Mouse (Mus musculus) MEL (cell line): ENCODE measurements around the gene Gtf2h3. TPM values are rescaled to one million over a fixed set of nuclear protein-coding genes. Genes with fewer than 3 reads are reported as not detected.

ENCODE experiments used
- DNase-seq: peaks from one replicate; pipeline ENCODE4 v3.0.0; 2011; ENCODE audit warnings: low read depth, low spot score
- H3K27ac ChIP-seq: 2 replicates; pipeline ENCODE4 v1.5.1; 2012; ENCODE audit warnings: low read depth, mild to moderate bottlenecking, control low read depth, low read length, moderate library complexity; ENCODE audit not compliant: control insufficient read depth
- H3K27me3 ChIP-seq, 2 experiments: fragments of 150-350 bp in 1 of 2; sonication (generic) in 1 of 2; 2 replicates each; pipeline ENCODE4 v1.6.1; 2012; ENCODE audit warnings: low read length in 2 of 2, mild to moderate bottlenecking in 2 of 2, improper control_type of control experiment in 1 of 2, moderate library complexity in 1 of 2; ENCODE audit not compliant: insufficient read depth in 2 of 2, control insufficient read depth in 1 of 2
- H3K36me3 ChIP-seq, 2 experiments: 2 replicates each; pipeline ENCODE4 v1.6.1; 2012 to 2014; ENCODE audit warnings: low read length in 2 of 2, improper control_type of control experiment in 1 of 2, inconsistent platforms in 1 of 2, mild to moderate bottlenecking in 1 of 2; ENCODE audit not compliant: insufficient read depth in 2 of 2, control insufficient read depth in 1 of 2
- H3K4me1 ChIP-seq, 2 experiments: fragments of 150-350 bp in 1 of 2; sonication (generic) in 1 of 2; 2 replicates each; pipeline ENCODE4 v1.6.1; 2012; ENCODE audit warnings: low read length in 2 of 2, improper control_type of control experiment in 1 of 2, mild to moderate bottlenecking in 1 of 2; ENCODE audit not compliant: insufficient read depth in 2 of 2, control insufficient read depth in 1 of 2
- H3K4me3 ChIP-seq, 2 experiments: fragments of 150-350 bp in 1 of 2; sonication (generic) in 1 of 2; 2 replicates each; pipeline ENCODE4 v1.5.1; 2012; ENCODE audit warnings: low read depth in 2 of 2, low read length in 2 of 2, mild to moderate bottlenecking in 2 of 2, moderate library complexity in 2 of 2, control low read depth in 1 of 2, improper control_type of control experiment in 1 of 2; ENCODE audit not compliant: control insufficient read depth in 1 of 2, insufficient read depth in 1 of 2
- H3K79me2 ChIP-seq: 2 replicates; pipeline ENCODE4 v1.6.1; 2012; ENCODE audit warnings: mild to moderate bottlenecking, low read length, moderate library complexity; ENCODE audit not compliant: control insufficient read depth, poor library complexity, insufficient read depth
- H3K9ac ChIP-seq: 2 replicates; pipeline ENCODE4 v1.6.1; 2012; ENCODE audit warnings: low read depth, mild to moderate bottlenecking, control low read depth, low read length, moderate library complexity; ENCODE audit not compliant: control insufficient read depth, poor library complexity, severe bottlenecking
- H3K9me3 ChIP-seq: fragments of 150-350 bp; sonication (generic); replicated peaks from 2 replicates; pipeline ENCODE4 v1.6.1; 2012; ENCODE audit warnings: mild to moderate bottlenecking, low read length, improper control_type of control experiment, moderate library complexity; ENCODE audit not compliant: insufficient read depth
- BHLHE40 ChIP-seq: IDR thresholded peaks from 2 replicates; pipeline ENCODE4 v1.6.1; 2012; ENCODE audit warnings: low read depth, mild to moderate bottlenecking, inconsistent platforms, low read length, improper control_type of control experiment, borderline replicate concordance
- CHD1 ChIP-seq: IDR thresholded peaks from 2 replicates; pipeline ENCODE4 v1.6.1; 2012; ENCODE audit warnings: low read depth, mild to moderate bottlenecking, inconsistent platforms, low read length, improper control_type of control experiment
- E2F4 ChIP-seq: IDR thresholded peaks from 2 replicates; pipeline ENCODE4 v1.6.1; 2011; ENCODE audit warnings: low read depth, low read length, improper control_type of control experiment, borderline replicate concordance
- ETS1 ChIP-seq: IDR thresholded peaks from 2 replicates; pipeline ENCODE4 v1.6.1; 2012; ENCODE audit warnings: low read depth, mild to moderate bottlenecking, inconsistent platforms, low read length, improper control_type of control experiment, moderate library complexity
- GATA1 ChIP-seq: IDR thresholded peaks from 2 replicates; pipeline ENCODE4 v1.6.1; 2011; ENCODE audit warnings: low read depth, low read length, improper control_type of control experiment
- KAT2A ChIP-seq: conservative IDR thresholded peaks from 2 replicates; pipeline ENCODE4 v1.6.1; 2012; ENCODE audit warnings: low read depth, low read length, improper control_type of control experiment, inconsistent platforms
- MAFK ChIP-seq: IDR thresholded peaks from 2 replicates; pipeline ENCODE4 v1.6.1; 2011; ENCODE audit warnings: low read depth, mild to moderate bottlenecking, low read length, improper control_type of control experiment, borderline replicate concordance
- NELFE ChIP-seq: IDR thresholded peaks from 2 replicates; pipeline ENCODE4 v1.6.1; 2011; ENCODE audit warnings: low read depth, low read length, improper control_type of control experiment
- NRF1 ChIP-seq: IDR thresholded peaks from 2 replicates; pipeline ENCODE4 v1.6.1; 2014; ENCODE audit warnings: low read depth, mild to moderate bottlenecking, inconsistent platforms, low read length, improper control_type of control experiment, moderate library complexity; ENCODE audit not compliant: poor library complexity, insufficient read depth, severe bottlenecking
- POLR2AphosphoS5 ChIP-seq: IDR thresholded peaks from 2 replicates; pipeline ENCODE4 v1.6.1; 2012; ENCODE audit warnings: low read depth, borderline replicate concordance, mild to moderate bottlenecking, inconsistent platforms, low read length, moderate library complexity, mixed read lengths
- RAD21 ChIP-seq: IDR thresholded peaks from 2 replicates; pipeline ENCODE4 v1.6.1; 2011; ENCODE audit warnings: mild to moderate bottlenecking, low read depth, low read length, improper control_type of control experiment
- RCOR1 ChIP-seq: IDR thresholded peaks from 2 replicates; pipeline ENCODE4 v1.6.1; 2012; ENCODE audit warnings: low read depth, mild to moderate bottlenecking, inconsistent platforms, low read length, improper control_type of control experiment
- SIN3A ChIP-seq: IDR thresholded peaks from 2 replicates; pipeline ENCODE4 v1.6.1; 2012; ENCODE audit warnings: low read length, improper control_type of control experiment, inconsistent platforms
- UBTF ChIP-seq: IDR thresholded peaks from 2 replicates; pipeline ENCODE4 v1.6.1; 2012; ENCODE audit warnings: low read depth, mild to moderate bottlenecking, inconsistent platforms, low read length, improper control_type of control experiment, moderate library complexity, borderline replicate concordance; ENCODE audit not compliant: insufficient read depth
- USF2 ChIP-seq, 2 experiments: IDR thresholded peaks; 2 replicates each; pipeline ENCODE4 v1.6.1; 2011 to 2012; ENCODE audit warnings: improper control_type of control experiment in 2 of 2, low read length in 2 of 2, borderline replicate concordance in 1 of 2, inconsistent platforms in 1 of 2, low read depth in 1 of 2, mild to moderate bottlenecking in 1 of 2; ENCODE audit not compliant: insufficient read depth in 1 of 2
- ZMIZ1 ChIP-seq: IDR thresholded peaks from 2 replicates; pipeline ENCODE4 v1.6.1; 2012; ENCODE audit warnings: low read depth, mild to moderate bottlenecking, inconsistent platforms, low read length, improper control_type of control experiment, moderate library complexity
- polyA plus RNA-seq, 2 experiments: library from polyadenylated mRNA; stranded (reverse) in 1 of 2; unstranded in 1 of 2; fragments of >175 nt in 1 of 2; fragments of >200 nt in 1 of 2; gene quantifications; 2 replicates each; pipeline versions ENCODE4 v1.2.1 to v1.2.4; 2012; ENCODE audit warnings: low replicate concordance in 2 of 2, low read depth in 1 of 2; ENCODE audit not compliant: insufficient read length in 2 of 2, insufficient read depth in 1 of 2, missing spikeins in 1 of 2
- total RNA-seq: library from RNA; depleted of rRNA; stranded (reverse); fragments of 300-350 nt; gene quantifications from 2 replicates; pipeline ENCODE4 v1.2.3, GENCODE M21; 2012; rRNA removed

Gtf2h3 gene
- total and polyA plus RNA-seq, 3 experiments, result 86.1 to 116 TPM; not detected in 1

- Histone ChIP-seq H3K27me3 (no peaks in the 10 kb centered on the region), H3K27ac (no peak overlapping the region), H3K79me2 (peaks cover 4% of the 10 kb centered on the region; the same call in 1 of the 2 replicates), H3K36me3 (peaks cover 11 to 28% of the 10 kb centered on the region in 2 experiments), H3K4me1 (peaks cover 7 to 30% of the 10 kb centered on the region in 2 experiments), H3K9ac (no peak overlapping the region), H3K9me3 (no peaks in the 10 kb centered on the region), H3K4me3 (no peak overlapping the region)
- DNase-seq, result no peak
- no peak for TF ChIP-seq RCOR1
- no peak for TF ChIP-seq RAD21
- no peak for TF ChIP-seq ZMIZ1
- no peak for TF ChIP-seq NELFE
- TF ChIP-seq POLR2AphosphoS5, result no peak
- no peak for TF ChIP-seq KAT2A
- no peak for TF ChIP-seq SIN3A
- TF ChIP-seq NRF1, result no peak
- no peak for TF ChIP-seq BHLHE40
- TF ChIP-seq GATA1, result no peak
- no peak for TF ChIP-seq UBTF
- no peak for TF ChIP-seq CHD1
- no peak for TF ChIP-seq MAFK
Measured at GRCm38 (mm10) chr5:124636694-124637093, 57.8 kb downstream of the Gtf2h3 start.

DNA sequence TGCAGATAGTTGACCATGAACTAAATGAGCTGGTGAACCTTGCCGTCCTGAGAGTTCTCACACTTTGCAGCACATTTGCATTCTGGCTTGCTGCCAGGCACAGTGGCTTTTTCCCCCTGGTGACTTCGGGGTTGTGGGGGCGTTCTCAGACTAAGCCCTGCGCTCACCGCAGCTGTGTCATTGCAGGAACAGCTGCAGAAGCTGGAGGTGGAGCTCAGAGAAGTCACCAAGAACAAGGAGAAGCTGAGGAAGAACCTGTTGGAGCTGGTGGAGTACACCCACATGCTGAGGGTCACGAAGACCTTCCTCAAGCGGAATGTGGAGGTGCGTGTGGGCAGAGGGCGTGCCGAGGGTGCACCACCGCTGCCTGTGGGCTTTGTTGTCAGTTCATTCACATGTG, 58.4 kb downstream of the Gtf2h3 start:
- TF ChIP-seq ETS1 (peak; percentile 17; the same call in 1 of the 2 replicates), E2F4 (no peak)
- Histone ChIP-seq H3K4me1 (peaks cover 4 to 24% of the 10 kb centered on the region in 2 experiments), H3K4me3 (no peak overlapping the region), H3K9ac (no peak overlapping the region), H3K27ac (no peak overlapping the region), H3K36me3 (peaks cover 14 to 22% of the 10 kb centered on the region in 2 experiments), H3K9me3 (no peaks in the 10 kb centered on the region), H3K79me2 (peaks cover 4% of the 10 kb centered on the region; the same call in 1 of the 2 replicates), H3K27me3 (no peaks in the 10 kb centered on the region)
- peak; percentile 39 for DNase-seq

GRCm38 (mm10) chr5:124637836-124638235, 58.9 kb downstream of the Gtf2h3 start:
- TF ChIP-seq USF2 (IDR thresholded peaks at IDR 0.05; ENCODE audit: borderline replicate concordance in 1 of 2, insufficient read depth in 1 of 2, low read depth in 1 of 2, low read length in 2 of 2), result no peak
- TF ChIP-seq, all 39 proteins: peak for 0
- peaks cover 4% of the 10 kb centered on the region; the same call in 1 of the 2 replicates for H3K79me2 ChIP-seq
- no peak overlapping the region for H3K9ac ChIP-seq
- no peak overlapping the region for H3K27ac ChIP-seq
- DNase-seq, result no peak
- H3K27me3 ChIP-seq, result no peaks in the 10 kb centered on the region
- H3K4me1 ChIP-seq, result peaks cover 2 to 20% of the 10 kb centered on the region in 2 experiments
- peaks cover 15 to 16% of the 10 kb centered on the region in 2 experiments for H3K36me3 ChIP-seq
- no peaks in the 10 kb centered on the region for H3K9me3 ChIP-seq
- H3K4me3 ChIP-seq, result no peak overlapping the region

Other genes starting within 250 kb of the Gtf2h3 start
- gene Cdk2ap1, start 216.1 kb upstream of the Gtf2h3 start, total RNA-seq, result 110 and 118 TPM in 2 replicates
- 100 to 1,000 TPM in 1 of 2 experiments, not detected in 1; 430 TPM for gene Cdk2ap1, start 216.1 kb upstream of the Gtf2h3 start, polyA plus RNA-seq
- gene Sbno1, start 153.1 kb upstream of the Gtf2h3 start, total RNA-seq, result 38.8 and 39.3 TPM in 2 replicates
- 100 to 1,000 TPM in 1 of 2 experiments, 10 to 100 TPM in 1; 32.4 to 500 TPM for gene Sbno1, start 153.1 kb upstream of the Gtf2h3 start, polyA plus RNA-seq
- 104 and 110 TPM in 2 replicates for gene Kmt5a, start 139.2 kb upstream of the Gtf2h3 start, total RNA-seq
- 100 to 1,000 TPM in 1 of 2 experiments, 10 to 100 TPM in 1; 88.6 to 243 TPM for gene Kmt5a, start 139.2 kb upstream of the Gtf2h3 start, polyA plus RNA-seq
- 12.1 and 13.4 TPM in 2 replicates for gene Rilpl2, start 100.8 kb upstream of the Gtf2h3 start, total RNA-seq
- 10 to 100 TPM in 1 of 2 experiments, not detected in 1; 14.3 TPM for gene Rilpl2, start 100.8 kb upstream of the Gtf2h3 start, polyA plus RNA-seq
- 11.7 and 12.2 TPM in 2 replicates for gene Snrnp35, start 96.0 kb upstream of the Gtf2h3 start, total RNA-seq
- gene Snrnp35, start 96.0 kb upstream of the Gtf2h3 start, polyA plus RNA-seq, result 10 to 100 TPM in 1 of 2 experiments, not detected in 1; 18.3 TPM
- gene Rilpl1, start 47.7 kb upstream of the Gtf2h3 start, total RNA-seq, result 5.0 and 5.7 TPM in 2 replicates
- gene Rilpl1, start 47.7 kb upstream of the Gtf2h3 start, polyA plus RNA-seq, result 1 to 10 TPM in 1 of 2 experiments, not detected in 1; 8.6 TPM
- 245 and 255 TPM in 2 replicates for gene Tmed2, start 38.4 kb upstream of the Gtf2h3 start, total RNA-seq
- gene Tmed2, start 38.4 kb upstream of the Gtf2h3 start, polyA plus RNA-seq, result 100 to 1,000 TPM in 1 of 2 experiments, not detected in 1; 252 TPM
- 29.1 and 33.8 TPM in 2 replicates for gene Ddx55, start 26.3 kb upstream of the Gtf2h3 start, total RNA-seq
- gene Ddx55, start 26.3 kb upstream of the Gtf2h3 start, polyA plus RNA-seq, result 10 to 100 TPM in 1 of 2 experiments, not detected in 1; 43.2 TPM
- gene Eif2b1, start within 50 bp of the Gtf2h3 start, total RNA-seq, result 96.6 and 119 TPM in 2 replicates
- 100 to 1,000 TPM; 126 to 599 TPM for gene Eif2b1, start within 50 bp of the Gtf2h3 start, polyA plus RNA-seq
- 22.3 and 31.0 TPM in 2 replicates for gene Atp6v0a2, start 49.4 kb downstream of the Gtf2h3 start, total RNA-seq
- gene Atp6v0a2, start 49.4 kb downstream of the Gtf2h3 start, polyA plus RNA-seq, result 10 to 100 TPM in 1 of 2 experiments, not detected in 1; 30.0 TPM
- 0.03 and 0.04 TPM in 2 replicates for gene Dnah10, start 145.9 kb downstream of the Gtf2h3 start, total RNA-seq
- gene Dnah10, start 145.9 kb downstream of the Gtf2h3 start, polyA plus RNA-seq, result under 1 TPM in 1 of 2 experiments, not detected in 1; 0.11 TPM